In the genomic region with DNA sequence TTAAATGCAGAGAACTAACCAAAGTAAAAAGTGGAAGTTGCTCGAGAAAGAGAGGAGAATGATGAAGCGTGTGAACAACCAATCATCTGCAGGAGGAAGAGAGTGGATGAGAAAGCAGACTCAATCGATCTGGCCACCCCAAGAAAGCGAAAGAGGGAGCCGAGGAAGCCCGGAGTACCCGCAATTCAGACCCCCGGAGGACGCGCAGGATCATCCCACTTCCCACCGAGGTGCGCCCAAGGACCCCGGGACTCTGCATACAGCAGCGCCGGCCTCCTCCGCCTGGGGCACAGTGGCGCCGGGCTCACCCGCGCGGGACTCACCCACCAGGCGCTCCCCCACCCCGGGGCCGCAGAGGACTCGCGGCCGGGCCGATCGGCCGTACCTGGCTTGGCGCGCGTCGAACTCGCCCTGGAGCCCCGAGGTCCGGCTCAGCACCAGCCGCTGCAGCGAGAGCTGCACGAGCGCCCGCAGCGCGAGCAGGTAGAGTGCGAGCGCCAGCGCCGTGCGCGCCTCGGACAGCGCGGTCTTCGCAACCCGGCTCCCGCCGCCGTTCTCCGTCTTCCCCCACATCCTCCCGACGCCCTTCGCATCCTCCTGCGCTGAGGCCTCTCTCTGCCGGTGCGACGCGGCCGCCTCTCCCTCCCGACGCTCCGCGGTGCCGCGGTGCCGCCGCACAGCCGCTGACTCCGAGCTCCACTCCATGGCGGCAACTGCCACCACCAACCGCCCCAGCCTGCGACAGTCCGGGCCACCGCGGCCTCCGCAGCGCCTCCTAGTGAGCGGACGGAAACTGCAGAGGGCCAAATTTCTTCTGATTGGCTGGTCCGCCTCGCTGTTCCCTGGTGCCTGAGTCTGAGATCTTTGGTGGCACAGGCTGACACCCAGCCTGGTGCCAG, we compare ENCODE assay signal across 8 mouse cellular contexts. TPM values are rescaled to one million over a fixed set of nuclear protein-coding genes. Genes with fewer than 3 reads are reported as not detected.
DNase-seq lines count a peak whose midpoint lies in the region; ATAC-seq and TF ChIP-seq lines count a peak whose summit lies in the region.

A gene (minus strand): TSS at position 765 of the 899 bp plus-strand sequence.

- H3K4me2 ChIP-seq in forebrain, embryonic 16.5 days (ENCODE audit: low read length), result peak within 1 kb of the TSS; percentile 56
- peak within 1 kb of the TSS; percentile 73 for H3K4me2 ChIP-seq in lung, embryonic 14.5 days

- H3K4me1 ChIP-seq in ES-E14 (ENCODE audit: control insufficient read depth in 2 of 2, insufficient read depth in 2 of 2, low read length in 2 of 2, poor library complexity in 1 of 2), result peaks cover 0 to 2% of the 10 kb centered on the region in 2 experiments; a peak in 2 of 4 replicates
- H3K4me1 ChIP-seq in forebrain, embryonic 16.5 days (replicated peaks; ENCODE audit: control insufficient read depth, insufficient read depth, low read length), result no peaks in the 10 kb centered on the region
- no peaks in the 10 kb centered on the region for H3K4me1 ChIP-seq in lung, embryonic 14.5 days (ENCODE audit: insufficient read depth)
- peaks cover 5% of the 10 kb centered on the region; the same call in 1 of the 2 replicates for H3K4me1 ChIP-seq in olfactory bulb, adult 2 months (ENCODE audit: control insufficient read depth, insufficient read depth, low read length)
- no peaks in the 10 kb centered on the region for H3K4me1 ChIP-seq in thymus, adult 2 months (replicated peaks; ENCODE audit: control insufficient read depth, insufficient read depth, low read length)

- H3K27ac ChIP-seq in ES-E14 (ENCODE audit: insufficient read depth, low read depth, low read length, poor library complexity, severe bottlenecking), result peak within 1 kb of the TSS; percentile 56
- H3K27ac ChIP-seq in forebrain, embryonic 16.5 days (ENCODE audit: low read length), result peak within 1 kb of the TSS; percentile 90
- peak within 1 kb of the TSS; percentile 92 for H3K27ac ChIP-seq in layer of hippocampus, adult 2 months
- H3K27ac ChIP-seq in lung, embryonic 14.5 days (ENCODE audit: low read depth), result peak within 1 kb of the TSS; percentile 67; the same call in 1 of the 2 replicates
- peak within 1 kb of the TSS; percentile 83 for H3K27ac ChIP-seq in olfactory bulb, adult 2 months (ENCODE audit: insufficient read depth, low read depth, low read length)
- H3K27ac ChIP-seq in thymus, adult 2 months (ENCODE audit: control insufficient read depth, insufficient read depth, low read length), result peak within 1 kb of the TSS; percentile 14

- H3K27me3 ChIP-seq in forebrain, embryonic 16.5 days (replicated peaks; ENCODE audit: control insufficient read depth, insufficient read depth, low read length), result no peaks in the 10 kb centered on the region
- H3K27me3 ChIP-seq in lung, embryonic 14.5 days (ENCODE audit: insufficient read depth, low read length), result peaks cover 6% of the 10 kb centered on the region; the same call in 1 of the 2 replicates
- no peaks in the 10 kb centered on the region for H3K27me3 ChIP-seq in thymus, adult 2 months (ENCODE audit: control insufficient read depth, insufficient read depth, low read length)

- H3K9ac ChIP-seq in ES-E14 (ENCODE audit: insufficient read depth, low read depth, low read length, poor library complexity, severe bottlenecking), result peak within 1 kb of the TSS; percentile 96
- peak within 1 kb of the TSS; percentile 85 for H3K9ac ChIP-seq in forebrain, embryonic 16.5 days (replicated peaks; ENCODE audit: low read depth, low read length)
- H3K9ac ChIP-seq in lung, embryonic 14.5 days, result peak within 1 kb of the TSS; percentile 72

- TF ChIP-seq CTCF in layer of hippocampus, adult 2 months (conservative IDR thresholded peaks at IDR 0.05), result peak; percentile 96
- TF ChIP-seq CTCF in lung, embryonic 14.5 days (IDR thresholded peaks at IDR 0.05; ENCODE audit: low read depth), result peak; percentile 90
- peak; percentile 77 for TF ChIP-seq CTCF in olfactory bulb, adult 2 months (IDR thresholded peaks at IDR 0.05; ENCODE audit: insufficient read depth, low read depth, low read length)
- TF ChIP-seq CTCF in thymus, adult 2 months (IDR thresholded peaks at IDR 0.05; ENCODE audit: borderline replicate concordance, control insufficient read depth, extremely low read depth, insufficient read depth, low read length, poor library complexity), result peak; percentile 99

- DNase-seq in ES-E14 (ENCODE audit: low read depth, low spot score), result peak; percentile 81
- DNase-seq in cerebellum, adult 11-12 months, result peak; percentile 96
- DNase-seq in heart, postnatal 36 days, result peak; percentile 97 to 99
- DNase-seq in layer of hippocampus, adult 2 months (ENCODE audit: low spot score in 2 of 2), result peak; percentile 95 to 99
- peak; percentile 95 for DNase-seq in lung, embryonic 14.5 days
- DNase-seq in thymus, adult 2 months, result peak; percentile 97

- under 1% methylated on average over 88 of the region's 90 CpGs for WGBS in forebrain, embryonic 16.5 days
- WGBS in lung, embryonic 14.5 days, result under 1% methylated on average over 87 of the region's 90 CpGs
- WGBS in olfactory bulb, adult 2 months, result 1% methylated on average over 90 of the region's 90 CpGs
- whole genome bisulfite sequencing in thymus, adult 2 months, result under 1% methylated on average over 81 of the region's 90 CpGs

- in situ Hi-C loops in ES-E14 (cut with MboI; ENCODE audit: low sequenced_read_pairs in 2 of 2, unreplicated experiment in 2 of 2), result no loop called here

- H3K9me3 ChIP-seq in ES-E14 (ENCODE audit: control insufficient read depth, insufficient read depth, low read depth, low read length), result no peaks in the 10 kb centered on the region
- H3K9me3 ChIP-seq in forebrain, embryonic 16.5 days (ENCODE audit: control insufficient read depth, low read length), result peaks cover 2% of the 10 kb centered on the region; the same call in 1 of the 2 replicates
- no peaks in the 10 kb centered on the region for H3K9me3 ChIP-seq in lung, embryonic 14.5 days (ENCODE audit: low read depth, low read length)

- intact Hi-C loops in heart, postnatal 36 days (cut with DNase I), result no loop called here

- H3K36me3 ChIP-seq in ES-E14 (ENCODE audit: control insufficient read depth, insufficient read depth, low read length, poor library complexity, severe bottlenecking), result peaks cover 4% of the 10 kb centered on the region; the same call in 1 of the 2 replicates
- no peaks in the 10 kb centered on the region for H3K36me3 ChIP-seq in forebrain, embryonic 16.5 days (ENCODE audit: control insufficient read depth, insufficient read depth)
- no peaks in the 10 kb centered on the region for H3K36me3 ChIP-seq in lung, embryonic 14.5 days (ENCODE audit: insufficient read depth)
- no peaks in the 10 kb centered on the region for H3K36me3 ChIP-seq in thymus, adult 2 months (ENCODE audit: control insufficient read depth, insufficient read depth, low read length)

- peak; percentile 89 for TF ChIP-seq POLR2A in olfactory bulb, adult 2 months (IDR thresholded peaks at IDR 0.05; ENCODE audit: insufficient read depth, low read depth, low read length)
- TF ChIP-seq POLR2A in thymus, adult 2 months (IDR thresholded peaks at IDR 0.05; ENCODE audit: control insufficient read depth, extremely low read depth, insufficient read depth, low read length, poor library complexity), result peak; percentile 87

- peak within 1 kb of the TSS; percentile 83 to 88 for H3K4me3 ChIP-seq in ES-E14 (ENCODE audit: insufficient read depth in 1 of 2, low read depth in 1 of 2, low read length in 2 of 2, poor library complexity in 1 of 2, severe bottlenecking in 1 of 2)
- peak within 1 kb of the TSS; percentile 85 for H3K4me3 ChIP-seq in forebrain, embryonic 16.5 days (replicated peaks; ENCODE audit: low read length)
- peak within 1 kb of the TSS; percentile 93 for H3K4me3 ChIP-seq in layer of hippocampus, adult 2 months
- peak within 1 kb of the TSS; percentile 77 for H3K4me3 ChIP-seq in lung, embryonic 14.5 days (ENCODE audit: low read depth, low read length)
- peak within 1 kb of the TSS; percentile 65 for H3K4me3 ChIP-seq in olfactory bulb, adult 2 months (ENCODE audit: insufficient read depth, low read depth, low read length)
- peak within 1 kb of the TSS; percentile 58 for H3K4me3 ChIP-seq in thymus, adult 2 months (ENCODE audit: control insufficient read depth, insufficient read depth, low read length)

- ATAC-seq in forebrain, embryonic 16.5 days, result peak; percentile 96
- ATAC-seq in lung, embryonic 14.5 days (ENCODE audit: insufficient read depth), result peak; percentile 95

TF ChIP-seq in ES-E14, 5 proteins besides CTCF, POLR2A, EP300 and RAD21:
- TF ChIP-seq HCFC1 (IDR thresholded peaks at IDR 0.05; ENCODE audit: borderline replicate concordance, insufficient read depth, low read length) (0 out of 2 replicates have a peak, but pooled peaks have one; percentile 69), ZC3H11A (IDR thresholded peaks at IDR 0.05; ENCODE audit: borderline replicate concordance, low read depth, low read length) (no peak)

RNA-seq across cellular contexts. Expression of the gene that starts here (rescaled TPM):
- total RNA-seq in ES-E14 (2012; rRNA removed), result 80.2 and 104 TPM in 2 replicates
- polyA plus RNA-seq in forebrain, embryonic 16.5 days (2015; fragmentation: Nextera tagmentation; extraction: Ambion mirVana), result 7.2 and 8.2 TPM in 2 replicates
- 1 to 10 TPM; 8.2 to 8.6 TPM for total RNA-seq in heart, postnatal 36 days (2021)
- 10 to 100 TPM; 57.0 to 59.3 TPM for total RNA-seq in layer of hippocampus, adult 2 months (2021)
- polyA plus RNA-seq in lung, embryonic 14.5 days (2014; fragmentation: Nextera tagmentation; extraction: Ambion mirVana), result 7.4 and 8.4 TPM in 2 replicates
- polyA plus RNA-seq in olfactory bulb, adult 2 months (2012; ENCODE audit: insufficient read depth, insufficient read length, low replicate concordance, missing spikeins), result not detected in 2 replicates
- 18.1 and 20.0 TPM in 2 replicates for polyA plus RNA-seq in thymus, adult 2 months (2012; rRNA removed)

Comparison
In these comparisons a context has a peak if more than half of its experiments do, and no peak if none do; other contexts are left out.
1. Peak in every context shown above with its lines: DNase-seq, ATAC-seq, H3K4me3 ChIP-seq and H3K27ac ChIP-seq.
2. H3K27ac ChIP-seq: peak in every context shown above with its lines; median percentile 92 in layer of hippocampus, adult 2 months; 90 in forebrain, embryonic 16.5 days; 83 in olfactory bulb, adult 2 months; 67 in lung, embryonic 14.5 days; 56 in ES-E14; 14 in thymus, adult 2 months.